Mouse (Mus musculus): ENCODE results near the gene Neo1.

Gene Neo1

DNA sequence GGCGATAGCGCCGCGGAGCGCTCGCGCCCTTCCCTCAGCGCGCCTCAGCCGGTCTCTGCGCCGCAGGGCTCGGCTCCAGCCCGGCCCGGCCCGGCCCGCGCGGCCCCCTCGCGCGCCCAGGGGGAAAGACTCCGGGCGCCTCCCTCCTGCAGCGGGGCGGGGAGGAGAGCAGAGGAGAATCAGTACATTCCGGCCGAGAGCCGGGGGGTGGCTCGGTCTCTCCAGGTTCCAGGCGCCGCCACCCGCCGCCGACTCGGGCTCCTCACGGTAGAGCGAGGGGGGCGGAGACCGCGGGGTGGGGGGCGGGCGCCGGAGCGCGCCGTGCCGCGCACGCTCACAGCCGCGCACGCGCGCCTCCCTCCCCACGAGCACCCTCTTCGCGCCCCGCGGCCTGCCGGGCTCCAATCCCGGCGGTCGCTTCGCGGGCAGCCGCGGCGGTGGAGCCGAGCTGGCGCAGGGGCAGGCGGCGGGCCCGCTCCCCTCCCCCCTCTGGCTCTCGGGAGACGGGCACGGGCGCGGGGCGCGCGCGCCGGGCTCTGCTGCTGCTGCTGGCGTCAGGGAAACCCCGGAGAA is at the start of gene Neo1:
Gene Neo1, minus strand, starts transcription at position 283 of the 573 bp plus-strand sequence.
- in situ Hi-C loops (cut with MboI, MseI), result no loop called here

- in situ Hi-C loops (cut with MboI, MseI), result loop anchor here in 1 of 2 experiments (10.0 kb wide), 1 partner anchor 459 kb away; the partner anchor contains the start of genes Hexa and Tmem202
Observed at GRCm38 (mm10) chr9:59075632-59076031, 39.4 kb upstream of the Neo1 start.

GRCm38 (mm10) chr9:59073887-59074286 is 37.6 kb upstream of the Neo1 start:
- in situ Hi-C loops (cut with MboI, MseI), result loop anchor here in 1 of 2 experiments (10.0 kb wide), 1 partner anchor 461 kb away; the partner anchor contains the start of genes Hexa and Tmem202

DNA sequence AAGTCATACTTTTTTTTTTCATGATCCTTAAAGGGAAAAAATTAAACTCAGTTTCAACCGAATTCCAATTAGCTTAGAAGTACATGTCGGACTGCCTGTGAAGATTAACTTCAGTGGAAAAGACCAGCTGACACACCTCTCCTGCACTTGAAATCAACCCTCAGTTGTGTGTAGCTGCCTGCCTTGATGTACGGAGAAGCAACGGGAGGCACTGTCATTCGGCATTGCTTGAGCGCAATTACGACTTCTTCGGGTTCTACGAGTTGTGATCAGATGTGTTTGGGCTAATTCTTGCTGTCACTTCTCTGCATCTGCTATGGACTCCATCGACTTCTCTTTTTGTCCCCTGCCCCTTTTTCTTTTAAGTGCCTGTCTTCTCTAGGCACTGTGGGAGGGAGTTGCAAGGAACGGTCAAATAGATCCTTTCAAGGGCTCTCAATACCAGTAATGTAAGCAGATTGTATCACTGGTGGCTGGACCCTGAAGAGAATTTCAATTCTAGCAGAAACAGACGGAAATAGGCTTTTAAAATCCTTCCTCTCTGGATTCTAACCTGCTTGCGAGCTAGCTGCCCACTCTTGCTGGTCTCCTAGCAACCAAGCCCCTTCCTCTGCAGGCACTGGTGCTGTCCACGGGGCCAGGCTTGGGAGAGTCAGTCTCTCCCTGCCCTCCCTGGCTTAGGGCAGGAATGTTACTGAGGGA is 36.0 kb upstream of the Neo1 start:
- in situ Hi-C loops (cut with MboI, MseI), result loop anchor here in 1 of 2 experiments (10.0 kb wide), 1 partner anchor 463 kb away; the partner anchor contains the start of genes Hexa and Tmem202

DNA sequence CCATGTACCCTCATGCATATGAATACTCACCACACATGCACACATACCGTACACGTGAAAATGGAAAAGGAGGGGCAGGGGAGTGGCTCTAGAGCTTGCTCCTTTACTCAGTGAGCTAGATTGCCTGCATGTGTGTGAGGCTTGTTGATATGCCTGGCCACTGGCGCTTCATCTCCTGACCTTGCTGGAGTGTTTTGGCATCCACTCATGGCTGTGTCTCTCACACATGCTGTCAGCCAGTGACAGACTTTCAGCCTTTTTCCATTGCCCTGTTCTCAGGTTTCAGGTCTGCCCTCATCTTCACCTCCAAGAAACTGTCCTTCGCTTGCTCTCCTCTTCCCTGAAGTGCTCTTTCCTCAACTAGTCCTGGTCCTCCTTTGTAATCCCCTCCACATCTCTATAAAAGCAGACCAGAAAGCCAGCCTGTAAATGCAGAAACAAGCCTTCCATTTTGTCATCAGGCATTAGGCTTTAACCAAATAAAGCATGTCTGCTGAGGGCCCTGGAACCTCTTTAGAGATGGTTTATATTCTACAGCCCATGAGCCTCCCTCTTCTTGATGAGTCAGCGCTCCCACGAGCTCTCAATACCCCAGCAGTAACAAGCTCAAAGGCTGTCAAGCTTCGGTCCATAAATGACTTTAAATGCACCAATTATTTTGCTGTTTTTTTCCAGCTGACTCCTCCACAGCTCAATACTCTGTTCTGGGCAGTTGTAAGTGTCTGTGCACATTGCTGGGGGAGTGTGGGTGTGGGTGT is 35.2 kb upstream of the Neo1 start:
- in situ Hi-C loops (cut with MboI, MseI), result loop anchor here in 1 of 2 experiments (10.0 kb wide), 1 partner anchor 463 kb away; the partner anchor contains the start of genes Hexa and Tmem202

DNA sequence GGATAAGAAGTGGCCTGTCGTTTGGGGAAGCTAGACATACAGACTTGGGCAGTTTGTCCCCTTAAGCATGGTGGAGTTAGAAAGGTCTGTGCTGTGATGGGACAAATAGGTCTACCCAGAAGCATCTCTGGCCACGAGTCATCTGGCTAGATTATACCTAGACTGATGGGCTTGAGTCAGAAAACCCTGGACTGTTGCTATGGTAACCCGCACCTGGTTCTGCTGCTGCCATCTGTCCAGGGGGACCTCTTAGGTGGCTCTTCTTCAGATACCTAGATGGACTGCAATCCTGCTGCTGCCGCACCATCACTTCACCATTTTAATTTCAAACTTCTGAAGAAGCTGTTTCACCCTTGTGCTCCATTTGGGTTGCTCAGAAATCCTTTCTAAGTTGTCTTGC is 34.0 kb upstream of the Neo1 start:
- in situ Hi-C loops (cut with MboI, MseI), result loop anchor here in 1 of 2 experiments (10.0 kb wide), 1 partner anchor 465 kb away; the partner anchor contains the start of genes Hexa and Tmem202

DNA sequence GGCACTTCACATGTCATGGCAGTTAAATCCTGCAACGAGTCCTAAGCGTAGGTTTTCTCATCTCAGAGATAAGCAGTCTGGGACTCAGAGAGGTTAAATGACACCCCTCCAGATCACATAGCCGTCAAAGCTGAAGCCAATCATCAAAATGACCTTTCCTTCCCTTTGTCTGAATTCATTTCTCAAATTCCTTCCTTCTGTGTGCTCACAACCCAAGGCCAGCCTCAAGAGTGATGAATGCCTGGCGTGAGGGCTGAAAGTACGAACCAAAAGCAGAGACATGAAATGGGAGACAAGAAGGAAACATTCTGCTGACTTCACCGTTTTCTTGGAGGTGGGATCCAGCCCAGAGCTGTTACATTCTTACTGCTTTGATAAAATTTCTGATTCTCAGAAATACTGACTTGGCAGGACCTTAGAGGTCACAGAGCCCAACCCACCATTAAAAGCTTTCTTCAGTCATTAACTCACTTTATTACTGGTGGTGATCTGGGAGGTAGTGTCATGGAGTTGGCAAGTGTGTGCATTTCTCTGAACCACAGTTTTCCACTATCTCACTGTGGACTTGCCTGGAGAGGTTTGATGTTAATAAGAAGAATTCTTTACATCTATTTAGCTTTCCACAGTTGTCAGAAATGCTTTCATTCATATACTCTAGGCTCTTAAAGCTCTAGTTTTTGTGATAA is 29.5 kb upstream of the Neo1 start:
- in situ Hi-C loops (cut with MboI, MseI), result no loop called here

- in situ Hi-C loops (cut with MboI, MseI), result no loop called here
Observed at GRCm38 (mm10) chr9:59062409-59062808, 26.2 kb upstream of the Neo1 start.

DNA sequence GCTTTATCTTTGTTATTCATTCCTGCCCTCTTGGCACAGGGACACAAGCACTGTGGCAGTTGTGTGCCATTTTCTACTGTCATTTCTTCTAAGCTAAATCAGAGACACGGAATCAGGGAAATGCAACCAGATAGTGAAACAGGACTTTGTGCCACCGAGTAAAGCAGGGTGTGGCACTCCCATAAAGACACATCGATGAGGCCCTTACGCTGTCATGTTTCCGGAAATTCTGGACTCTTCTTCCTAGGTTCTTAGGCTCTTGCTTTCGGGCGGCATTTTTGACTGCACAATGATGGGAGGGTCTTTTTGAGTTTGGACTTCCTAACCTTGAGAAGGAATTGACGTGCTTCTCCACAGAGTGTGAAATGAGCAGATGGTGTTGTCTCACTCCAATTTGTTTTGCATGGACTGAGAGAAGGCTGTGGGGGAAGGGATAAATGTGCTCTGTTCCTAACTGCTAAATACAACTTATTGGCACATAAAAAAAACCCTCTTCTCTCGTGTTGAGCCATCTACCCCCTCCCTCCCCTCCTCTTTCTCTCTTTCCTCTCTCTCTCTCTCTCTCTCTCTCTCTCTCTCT is 23.9 kb upstream of the Neo1 start:
- in situ Hi-C loops (cut with MboI, MseI), result no loop called here

- in situ Hi-C loops (cut with MboI, MseI), result no loop called here
Observed at GRCm38 (mm10) chr9:59059158-59059557, 22.9 kb upstream of the Neo1 start.

GRCm38 (mm10) chr9:59058060-59058459 is 21.8 kb upstream of the Neo1 start:
- in situ Hi-C loops (cut with MboI, MseI), result no loop called here

- in situ Hi-C loops (cut with MboI, MseI), result no loop called here
Observed at GRCm38 (mm10) chr9:59056281-59056680, 20.0 kb upstream of the Neo1 start.

GRCm38 (mm10) chr9:59041805-59042204 is 5.6 kb upstream of the Neo1 start:
- in situ Hi-C loops (cut with MboI, MseI), result no loop called here

DNA sequence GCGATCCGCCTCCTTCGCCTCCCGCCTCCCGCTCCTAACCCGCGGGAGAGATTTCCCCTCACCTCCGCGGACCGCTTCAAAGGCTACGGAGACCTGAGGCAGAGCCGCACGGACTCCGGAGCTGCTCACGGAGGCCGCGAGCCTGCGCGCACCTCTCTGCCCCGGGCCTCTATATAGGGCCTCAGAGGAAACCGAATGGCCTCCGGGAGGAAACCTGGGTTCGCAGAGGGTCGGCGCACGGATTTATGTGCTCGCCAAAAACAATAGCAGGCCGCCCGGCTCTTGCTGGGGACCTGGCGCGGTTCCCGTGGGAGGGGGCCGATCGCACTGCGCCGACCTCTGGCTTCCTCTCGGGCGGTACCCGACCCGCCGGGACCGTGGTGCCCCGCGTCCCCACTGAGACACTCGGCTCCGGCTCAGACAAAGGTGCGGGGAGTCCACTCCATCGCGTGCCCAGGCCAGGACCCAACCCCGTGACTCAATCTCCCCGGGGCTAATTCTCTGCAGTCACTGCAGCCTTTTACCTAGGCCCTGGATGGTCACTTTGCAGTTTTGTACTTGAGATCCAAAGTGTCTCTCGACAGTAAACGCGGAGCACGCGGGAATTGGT is 596 bp upstream of the Neo1 start:
- in situ Hi-C loops (cut with MboI, MseI), result no loop called here

DNA sequence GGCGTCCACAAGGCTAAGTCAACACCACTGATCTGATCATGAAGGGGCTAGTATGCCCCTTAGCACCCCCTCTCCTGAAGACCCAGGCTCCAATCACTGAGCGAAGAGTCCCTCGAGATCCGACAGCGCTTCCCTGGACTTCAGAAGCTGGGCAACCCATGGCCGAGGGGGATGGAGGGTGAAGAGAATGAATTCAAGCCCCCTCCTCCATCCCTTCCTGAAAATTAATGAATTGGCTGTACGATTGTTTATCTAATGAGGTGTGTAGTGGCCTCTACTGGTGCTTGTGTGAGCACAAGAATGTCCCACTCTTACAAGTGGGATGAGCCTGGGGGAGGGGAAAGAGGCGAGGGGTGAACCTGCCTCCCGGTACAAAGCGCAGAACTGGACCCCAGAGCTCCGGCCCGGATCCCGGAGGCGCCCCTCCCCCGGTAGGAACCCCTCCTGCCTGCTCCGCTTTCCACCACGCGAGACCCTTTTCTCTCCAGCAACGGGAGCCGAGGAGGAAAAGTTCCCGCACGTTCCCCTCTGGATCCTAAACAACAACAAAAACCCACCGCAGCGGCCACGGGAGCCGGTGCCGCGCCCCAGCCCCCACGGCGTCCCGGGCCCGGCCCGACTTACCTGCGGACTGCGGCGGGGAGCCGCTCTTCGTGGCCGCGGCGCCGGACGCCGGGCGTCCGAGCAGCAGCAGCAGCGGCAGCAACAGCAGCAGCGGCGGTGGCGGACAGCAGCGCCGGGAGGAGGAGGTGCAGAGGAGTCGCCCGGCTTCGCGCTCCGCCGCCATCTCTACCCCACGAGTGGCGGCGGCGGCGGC is 691 bp downstream of the Neo1 start:
- in situ Hi-C loops (cut with MboI, MseI), result no loop called here

DNA sequence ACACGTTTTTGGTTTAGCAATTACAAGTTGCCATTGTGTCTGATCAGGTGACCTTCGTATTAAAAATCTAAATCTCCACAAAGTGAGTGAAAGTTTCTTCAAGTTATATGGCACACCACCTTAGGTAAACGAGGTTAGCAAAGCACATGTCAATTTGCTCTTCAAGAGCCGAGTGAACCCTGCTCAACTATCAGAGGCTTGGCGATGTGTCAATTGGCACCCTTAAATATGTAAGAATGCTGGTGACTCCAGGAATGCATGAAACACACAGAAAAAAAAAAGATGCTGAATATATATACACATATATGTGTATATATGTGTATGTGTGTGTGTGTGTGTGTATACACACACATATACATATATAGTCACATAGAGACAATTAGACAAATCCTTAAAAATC is 1.4 kb downstream of the Neo1 start:
- in situ Hi-C loops (cut with MboI, MseI), result no loop called here

DNA sequence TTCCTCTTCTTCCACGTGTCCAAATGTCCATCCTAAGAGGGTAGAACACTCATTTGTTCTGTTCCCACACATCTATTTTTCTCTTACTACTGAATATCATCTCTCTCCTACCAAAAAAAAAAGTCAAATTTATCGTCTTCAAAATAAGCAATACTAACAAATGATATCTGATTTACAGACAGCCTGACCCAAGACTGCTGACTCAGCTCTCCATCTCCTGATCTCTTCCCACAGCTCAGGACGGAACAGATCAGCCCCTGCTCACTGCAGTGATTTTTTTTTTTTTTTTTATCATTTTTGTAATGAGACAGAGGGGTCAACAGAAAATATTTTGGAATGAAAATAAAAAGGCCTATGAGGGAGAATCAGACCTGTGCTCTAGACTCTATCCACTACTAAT is 2.7 kb downstream of the Neo1 start:
- in situ Hi-C loops (cut with MboI, MseI), result no loop called here

- in situ Hi-C loops (cut with MboI, MseI), result no loop called here
Observed at GRCm38 (mm10) chr9:59024245-59024844, 11.9 kb downstream of the Neo1 start.

GRCm38 (mm10) chr9:59016060-59016719 is 20.1 kb downstream of the Neo1 start:
- in situ Hi-C loops (cut with MboI, MseI), result loop anchor here in 1 of 2 experiments (10.0 kb wide), 1 partner anchor 269 kb away; no protein-coding TSS in a partner anchor

Data from T-helper 17 cell (primary cell).